Mouse (Mus musculus) cerebellum, postnatal 36 days (tissue): ENCODE measurements around the gene Gm29797.

Experiments
- DNase-seq, 2 experiments: peaks; one replicate each; pipeline ENCODE4 v3.0.0; 2021 to 2022; ENCODE audit warnings: mixed read lengths in 2 of 2

Gene Gm29797

GRCm38 (mm10) chr2:181656734-181657133, at the start of gene Gm29797:
Gm29797 (plus strand) TSS chr2:181657034.
- no peak for DNase-seq

GRCm38 (mm10) chr2:181618761-181619495, 37.9 kb upstream of the Gm29797 start:
- no peak for DNase-seq

- peak; percentile 15 to 31 for DNase-seq
Observed at GRCm38 (mm10) chr2:181623401-181623800, 33.4 kb upstream of the Gm29797 start.

- DNase-seq: no peak
Observed at GRCm38 (mm10) chr2:181628471-181628870, 28.4 kb upstream of the Gm29797 start.

- peak; percentile 54 to 55 for DNase-seq
Observed at GRCm38 (mm10) chr2:181632624-181633023, 24.2 kb upstream of the Gm29797 start.

- DNase-seq: no peak
Observed at GRCm38 (mm10) chr2:181635865-181636264, 21.0 kb upstream of the Gm29797 start.

- peak; percentile 38 to 42 for DNase-seq
Observed at GRCm38 (mm10) chr2:181644361-181644760, 12.5 kb upstream of the Gm29797 start.

- DNase-seq: no peak
Observed at GRCm38 (mm10) chr2:181645666-181646065, 11.2 kb upstream of the Gm29797 start.

- no peak for DNase-seq
Observed at GRCm38 (mm10) chr2:181646626-181647472, 10.0 kb upstream of the Gm29797 start.

GRCm38 (mm10) chr2:181648926-181649325, 7.9 kb upstream of the Gm29797 start:
- DNase-seq: no peak

GRCm38 (mm10) chr2:181653065-181653464, 3.8 kb upstream of the Gm29797 start:
- no peak for DNase-seq

GRCm38 (mm10) chr2:181653523-181653922, 3.3 kb upstream of the Gm29797 start:
- no peak for DNase-seq

GRCm38 (mm10) chr2:181657441-181657840, 607 bp downstream of the Gm29797 start:
- no peak for DNase-seq

GRCm38 (mm10) chr2:181658528-181658927, 1.7 kb downstream of the Gm29797 start:
- no peak for DNase-seq

GRCm38 (mm10) chr2:181658930-181659555, 2.2 kb downstream of the Gm29797 start:
- no peak for DNase-seq

- peak; percentile 82 to 83 for DNase-seq
Observed at GRCm38 (mm10) chr2:181659609-181660055, 2.8 kb downstream of the Gm29797 start.

GRCm38 (mm10) chr2:181662620-181663297, 5.9 kb downstream of the Gm29797 start:
- DNase-seq: no peak

- no peak for DNase-seq
Observed at GRCm38 (mm10) chr2:181663298-181663630, 6.4 kb downstream of the Gm29797 start.

GRCm38 (mm10) chr2:181670285-181670912, 13.6 kb downstream of the Gm29797 start:
- no peak for DNase-seq

GRCm38 (mm10) chr2:181670913-181671311, 14.1 kb downstream of the Gm29797 start:
- DNase-seq: no peak

GRCm38 (mm10) chr2:181671326-181671725, 14.5 kb downstream of the Gm29797 start, which contains the start of gene Sox18:
Sox18 (minus strand) TSS chr2:181671640.
- no peak for DNase-seq

GRCm38 (mm10) chr2:181671984-181672383, 15.2 kb downstream of the Gm29797 start:
- no peak for DNase-seq
